Comparison of ENCODE assay signal across 8 mouse cellular contexts in genomic region chr2:11664367-11664766, GRCm38 (mm10). TPM values are rescaled to one million over a fixed set of nuclear protein-coding genes. Genes with fewer than 3 reads are reported as not detected.
DNase-seq lines count a peak whose midpoint lies in the region; ATAC-seq and TF ChIP-seq lines count a peak whose summit lies in the region.

No protein-coding gene starts in this region.

- TF ChIP-seq POLR2A in small intestine, adult 2 months (IDR thresholded peaks at IDR 0.05; ENCODE audit: low read depth, low read length) = no peak

- H3K4me2 ChIP-seq in heart, embryonic 11.5 days = peak overlapping the region; percentile 44

- ATAC-seq in heart, embryonic 11.5 days (replicated peaks; ENCODE audit: insufficient number of reproducible peaks, low FRiP score, low TSS enrichment) = no peak

- H3K27ac ChIP-seq in heart, embryonic 11.5 days (ENCODE audit: low read depth, low read length) = no peak overlapping the region
- no peak overlapping the region for H3K27ac ChIP-seq in small intestine, adult 2 months (ENCODE audit: insufficient read depth, low read depth, low read length)

- H3K9ac ChIP-seq in heart, embryonic 11.5 days (ENCODE audit: low read depth, low read length) = no peak overlapping the region

- no peaks in the 10 kb centered on the region for H3K27me3 ChIP-seq in heart, embryonic 11.5 days (ENCODE audit: control insufficient read depth, insufficient read depth, low read length)
- H3K27me3 ChIP-seq in small intestine, adult 2 months (ENCODE audit: control insufficient read depth, insufficient read depth, low read length) = no peaks in the 10 kb centered on the region; the same call in 1 of the 2 replicates

- no peaks in the 10 kb centered on the region for H3K9me3 ChIP-seq in heart, embryonic 11.5 days (replicated peaks; ENCODE audit: control insufficient read depth, low read length)

- H3K36me3 ChIP-seq in heart, embryonic 11.5 days (ENCODE audit: control insufficient read depth, insufficient read depth, low read length) = no peaks in the 10 kb centered on the region
- H3K36me3 ChIP-seq in small intestine, adult 2 months (ENCODE audit: control insufficient read depth, insufficient read depth, low read length) = no peaks in the 10 kb centered on the region

- 0 out of 2 replicates have a peak, but pooled peaks have one; percentile 18 for TF ChIP-seq CTCF in small intestine, adult 2 months (IDR thresholded peaks at IDR 0.05; ENCODE audit: extremely low read depth, insufficient read length, insufficient replicate concordance, low read depth, low read length)

- peak; percentile 33 for DNase-seq in urinary bladder, postnatal 25 days (ENCODE audit: low spot score)
- no peak for DNase-seq in urinary bladder, adult 18-20 months (ENCODE audit: low spot score in 2 of 2)
- peak; percentile 10 for DNase-seq in cerebellum, adult 9-11 months
- DNase-seq in kidney, adult 8-10 months = peak; percentile 20 to 24
- DNase-seq in lung, postnatal 10 days = peak; percentile 48
- DNase-seq in left cerebral cortex, adult 11 months (ENCODE audit: low spot score) = no peak

- peak overlapping the region; percentile 11; the same call in 1 of the 2 replicates for H3K4me3 ChIP-seq in heart, embryonic 11.5 days (ENCODE audit: low read depth, low read length)
- H3K4me3 ChIP-seq in small intestine, adult 2 months (ENCODE audit: low read depth, low read length) = no peak overlapping the region

- WGBS in heart, embryonic 11.5 days (ENCODE audit: insufficient replicate concordance) = 35% methylated on average over 6 of the region's 6 CpGs
- 40% methylated on average over 6 of the region's 6 CpGs for WGBS in small intestine, adult 2 months

- no peaks in the 10 kb centered on the region for H3K4me1 ChIP-seq in heart, embryonic 11.5 days (ENCODE audit: control insufficient read depth, insufficient read depth, low read length)
- no peaks in the 10 kb centered on the region for H3K4me1 ChIP-seq in small intestine, adult 2 months (ENCODE audit: control insufficient read depth, insufficient read depth, insufficient read length, low read length)

RNA-seq across cellular contexts. Expression of gene Il2ra, which starts 21.8 kb away (rescaled TPM):
- polyA plus RNA-seq in heart, embryonic 11.5 days (2014; fragmentation: Nextera tagmentation; extraction: Ambion mirVana) = not detected in 2 replicates
- 0.11 and 0.33 TPM in 2 replicates for polyA plus RNA-seq in small intestine, adult 2 months (2012; rRNA removed)

RNA-seq across cellular contexts. Expression of gene Gm17490, which starts 38.3 kb away (rescaled TPM):
- polyA plus RNA-seq in heart, embryonic 11.5 days (2014; fragmentation: Nextera tagmentation; extraction: Ambion mirVana) = not detected in 2 replicates
- polyA plus RNA-seq in small intestine, adult 2 months (2012; rRNA removed) = not detected in 2 replicates

RNA-seq across cellular contexts. Expression of gene Il15ra, which starts 40.7 kb away (rescaled TPM):
- polyA plus RNA-seq in heart, embryonic 11.5 days (2014; fragmentation: Nextera tagmentation; extraction: Ambion mirVana) = 5.8 and 6.7 TPM in 2 replicates
- 29.0 and 33.8 TPM in 2 replicates for polyA plus RNA-seq in small intestine, adult 2 months (2012; rRNA removed)

Comparison
In these comparisons a context has a peak if more than half of its experiments do, and no peak if none do; other contexts are left out.
1. DNase-seq: peak in urinary bladder, postnatal 25 days (single experiment), cerebellum, adult 9-11 months (single experiment), kidney, adult 8-10 months (2 of 2) and lung, postnatal 10 days (single experiment); none in urinary bladder, adult 18-20 months (0 of 2) and left cerebral cortex, adult 11 months (single experiment).